Mouse (Mus musculus) spleen, adult 2 months (tissue): ENCODE results near the gene Rbm28. TPM values are rescaled to one million over a fixed set of nuclear protein-coding genes. Genes with fewer than 3 reads are reported as not detected.

Experiments used
- DNase-seq, 2 experiments: peaks; one replicate each; pipeline versions ENCODE4 v3.0.0 to v3.0.0-alpha.2; 2012 to 2021; ENCODE audit warnings: low spot score in 2 of 2, low read depth in 1 of 2
- H3K27ac ChIP-seq: fragments of 200-500 bp; 2 replicates; pipeline ENCODE4 v1.5.1; 2012; ENCODE audit warnings: low read length, inconsistent platforms; ENCODE audit not compliant: insufficient read depth
- H3K27me3 ChIP-seq: fragments of 200-500 bp; 2 replicates; pipeline ENCODE4 v1.6.1; 2012; ENCODE audit warnings: mild to moderate bottlenecking, moderate library complexity, low read length, inconsistent platforms; ENCODE audit not compliant: control insufficient read depth, insufficient read depth
- H3K36me3 ChIP-seq: fragments of 200-500 bp; 2 replicates; pipeline ENCODE4 v1.6.1; 2012; ENCODE audit warnings: mild to moderate bottlenecking, low read length, inconsistent platforms; ENCODE audit not compliant: control insufficient read depth, insufficient read depth
- H3K4me1 ChIP-seq: fragments of 200-500 bp; 2 replicates; pipeline ENCODE4 v1.6.1; 2011; ENCODE audit warnings: inconsistent platforms; ENCODE audit not compliant: control insufficient read depth, insufficient read depth, insufficient read length
- H3K4me3 ChIP-seq: fragments of 200-500 bp; 2 replicates; pipeline ENCODE4 v1.5.1; 2011; ENCODE audit warnings: mild to moderate bottlenecking, inconsistent platforms; ENCODE audit not compliant: insufficient read depth, insufficient read length; ENCODE audit errors: extremely low read depth
- CTCF ChIP-seq: fragments of 200-500 bp; IDR thresholded peaks from 2 replicates; pipeline ENCODE4 v1.5.1; 2011; ENCODE audit warnings: mild to moderate bottlenecking, inconsistent platforms; ENCODE audit not compliant: insufficient read depth, insufficient read length, insufficient replicate concordance; ENCODE audit errors: extremely low read depth
- POLR2A ChIP-seq: fragments of 200-500 bp; IDR thresholded peaks from 2 replicates; pipeline ENCODE4 v1.6.1; 2011; ENCODE audit warnings: low read depth, low read length, inconsistent platforms
- WGBS: fragments of 180-500 bp; shearing (Covaris S2); methylation state at CpG from one replicate; pipeline ENCODE4 v1.1.7; 2018; 5-methylcytosine and 5-hydroxymethylcytosine counted together
- polyA plus RNA-seq: library from polyadenylated mRNA; depleted of rRNA; stranded (reverse); fragments of >200 nt; gene quantifications from 2 replicates; pipeline ENCODE4 v1.2.3, GENCODE M21; 2012; rRNA removed

The Rbm28 gene
- 3.6 and 4.2 TPM in 2 replicates for polyA plus RNA-seq

- H3K27ac ChIP-seq, result no peak within 1 kb of the TSS
- peaks cover 3% of the 10 kb centered on the region; the same call in 1 of the 2 replicates for H3K27me3 ChIP-seq
- DNase-seq, result peak; percentile 74 to 92
- WGBS, result 7% methylated on average over 42 of the region's 42 CpGs
- H3K4me3 ChIP-seq, result peak within 1 kb of the TSS; percentile 97
- no peaks in the 10 kb centered on the region; the same call in 1 of the 2 replicates for H3K4me1 ChIP-seq
- peaks cover 1% of the 10 kb centered on the region; the same call in 1 of the 2 replicates for H3K36me3 ChIP-seq
- no peak for TF ChIP-seq CTCF
- peak; percentile 26; the same call in 1 of the 2 replicates for TF ChIP-seq POLR2A
These were observed at the start of gene Rbm28 for GRCm38 (mm10) chr6:29164314-29165244. TSS of gene Rbm28 (minus strand) at chr6:29165006.

GRCm38 (mm10) chr6:29214245-29214644, 49.4 kb upstream of the Rbm28 start:
- Histone ChIP-seq H3K27me3 (no peaks in the 10 kb centered on the region), H3K36me3 (no peaks in the 10 kb centered on the region), H3K4me1 (peaks cover 9% of the 10 kb centered on the region), H3K4me3 (no peak overlapping the region), H3K27ac (no peak overlapping the region)
- WGBS, result 19% methylated on average over 1 of the region's 1 CpGs
- TF ChIP-seq CTCF (no peak), POLR2A (no peak)
- no peak for DNase-seq

GRCm38 (mm10) chr6:29213436-29213835, 48.6 kb upstream of the Rbm28 start:
- Histone ChIP-seq H3K4me1 (peaks cover 9% of the 10 kb centered on the region), H3K27ac (no peak overlapping the region), H3K4me3 (no peak overlapping the region), H3K36me3 (no peaks in the 10 kb centered on the region), H3K27me3 (no peaks in the 10 kb centered on the region)
- TF ChIP-seq CTCF (no peak), POLR2A (no peak)
- WGBS, result 64% methylated on average over 5 of the region's 5 CpGs
- no peak for DNase-seq

- Histone ChIP-seq H3K4me1 (peaks cover 9% of the 10 kb centered on the region), H3K36me3 (no peaks in the 10 kb centered on the region), H3K27ac (peak overlapping the region; percentile 79), H3K27me3 (no peaks in the 10 kb centered on the region), H3K4me3 (peak overlapping the region; percentile 73)
- peak; percentile 63 to 83 for DNase-seq
- TF ChIP-seq POLR2A, result no peak
- peak; percentile 2; the same call in 1 of the 2 replicates for TF ChIP-seq CTCF
- under 1% methylated on average over 62 of the region's 66 CpGs for WGBS
These were observed 47.1 kb upstream of the Rbm28 start for GRCm38 (mm10) chr6:29211806-29212492.

GRCm38 (mm10) chr6:29211146-29211545, 46.3 kb upstream of the Rbm28 start:
- TF ChIP-seq POLR2A (no peak), CTCF (no peak)
- no peak overlapping the region for H3K27ac ChIP-seq
- no peaks in the 10 kb centered on the region for H3K27me3 ChIP-seq
- H3K4me3 ChIP-seq, result peak overlapping the region; percentile 73
- WGBS, result 16% methylated on average over 7 of the region's 7 CpGs
- peaks cover 1% of the 10 kb centered on the region; the same call in 1 of the 2 replicates for H3K36me3 ChIP-seq
- DNase-seq, result no peak
- H3K4me1 ChIP-seq, result peaks cover 9% of the 10 kb centered on the region

GRCm38 (mm10) chr6:29210231-29210936, 45.6 kb upstream of the Rbm28 start:
- Histone ChIP-seq H3K27me3 (no peaks in the 10 kb centered on the region), H3K4me3 (no peak overlapping the region), H3K36me3 (peaks cover 4% of the 10 kb centered on the region; the same call in 1 of the 2 replicates), H3K4me1 (peaks cover 9% of the 10 kb centered on the region; the same call in 1 of the 2 replicates), H3K27ac (no peak overlapping the region)
- no peak for TF ChIP-seq CTCF
- 72% methylated on average over 9 of the region's 9 CpGs for WGBS
- DNase-seq, result no peak
